ENCODE assay signal across 8 mouse cellular contexts in the genomic region with DNA sequence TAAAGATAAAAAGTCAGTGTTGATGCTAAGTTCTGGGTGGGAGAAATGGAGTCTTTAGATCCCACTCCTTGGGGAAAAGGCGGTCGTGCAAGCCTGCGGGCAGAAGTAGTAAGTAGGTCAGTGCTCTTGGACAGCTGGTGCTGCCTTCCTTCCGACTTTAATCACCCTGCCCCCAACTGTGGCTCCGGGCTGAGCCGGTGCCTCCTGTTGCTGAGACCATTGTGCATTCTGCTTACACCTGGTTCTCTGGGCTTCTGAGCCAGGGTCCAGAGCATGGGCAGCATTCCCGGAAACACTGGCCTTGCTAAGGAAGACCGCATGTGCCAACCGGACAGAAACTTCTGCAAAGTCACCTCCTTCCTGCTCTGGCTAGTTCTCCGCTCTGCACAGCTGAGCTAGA. TPM values are rescaled to one million over a fixed set of nuclear protein-coding genes. Genes with fewer than 3 reads are reported as not detected.
DNase-seq lines count a peak whose midpoint lies in the region; ATAC-seq and TF ChIP-seq lines count a peak whose summit lies in the region.

No protein-coding gene starts in this region.

- DNase-seq in lung, embryonic 14.5 days, result peak; percentile 36
- no peak for DNase-seq in lung, postnatal 36 days
- DNase-seq in cerebellum, postnatal 25 days, result peak; percentile 74 to 82
- no peak for DNase-seq in thymus, postnatal 14 days
- no peak for DNase-seq in testis, postnatal 14 days (ENCODE audit: low spot score)

- peaks cover 55% of the 10 kb centered on the region for H3K36me3 ChIP-seq in lung, embryonic 14.5 days (ENCODE audit: insufficient read depth)
- H3K36me3 ChIP-seq in heart, embryonic 12.5 days, result peaks cover 43% of the 10 kb centered on the region
- peaks cover 21% of the 10 kb centered on the region for H3K36me3 ChIP-seq in kidney, embryonic 16.5 days (ENCODE audit: insufficient read depth, low read length)
- H3K36me3 ChIP-seq in midbrain, embryonic 16.5 days (ENCODE audit: control insufficient read depth, insufficient read depth, low read length), result peaks cover 12% of the 10 kb centered on the region

- H3K9ac ChIP-seq in lung, embryonic 14.5 days, result peak overlapping the region; percentile 23; the same call in 1 of the 2 replicates
- H3K9ac ChIP-seq in heart, embryonic 12.5 days, result peak overlapping the region; percentile 51
- H3K9ac ChIP-seq in kidney, embryonic 16.5 days (replicated peaks; ENCODE audit: low read length), result no peak overlapping the region
- no peak overlapping the region for H3K9ac ChIP-seq in midbrain, embryonic 16.5 days (ENCODE audit: low read depth, low read length)

- H3K27me3 ChIP-seq in lung, embryonic 14.5 days (ENCODE audit: insufficient read depth, low read length), result no peaks in the 10 kb centered on the region
- no peaks in the 10 kb centered on the region for H3K27me3 ChIP-seq in heart, embryonic 12.5 days (replicated peaks)
- H3K27me3 ChIP-seq in kidney, embryonic 16.5 days (ENCODE audit: insufficient read depth, low read length), result no peaks in the 10 kb centered on the region
- no peaks in the 10 kb centered on the region for H3K27me3 ChIP-seq in midbrain, embryonic 16.5 days (ENCODE audit: control insufficient read depth, insufficient read depth, low read depth, low read length)

- H3K9me3 ChIP-seq in lung, embryonic 14.5 days (ENCODE audit: low read depth, low read length), result no peaks in the 10 kb centered on the region
- no peaks in the 10 kb centered on the region for H3K9me3 ChIP-seq in heart, embryonic 12.5 days (replicated peaks)
- no peaks in the 10 kb centered on the region for H3K9me3 ChIP-seq in kidney, embryonic 16.5 days (ENCODE audit: low read length)
- H3K9me3 ChIP-seq in midbrain, embryonic 16.5 days (replicated peaks; ENCODE audit: control insufficient read depth, low read length, poor library complexity, severe bottlenecking), result no peaks in the 10 kb centered on the region

- WGBS in lung, embryonic 14.5 days, result 54% methylated on average over 10 of the region's 10 CpGs
- 56% methylated on average over 10 of the region's 10 CpGs for WGBS in heart, embryonic 12.5 days
- 60% methylated on average over 10 of the region's 10 CpGs for WGBS in kidney, embryonic 16.5 days
- WGBS in midbrain, embryonic 16.5 days, result 35% methylated on average over 10 of the region's 10 CpGs

- ATAC-seq in lung, embryonic 14.5 days (ENCODE audit: insufficient read depth), result no peak
- no peak for ATAC-seq in heart, embryonic 12.5 days (ENCODE audit: insufficient number of reproducible peaks, low FRiP score)
- no peak for ATAC-seq in kidney, embryonic 16.5 days (ENCODE audit: low FRiP score, low TSS enrichment)
- ATAC-seq in midbrain, embryonic 16.5 days, result no peak

- no peak for TF ChIP-seq CTCF in lung, embryonic 14.5 days (IDR thresholded peaks at IDR 0.05; ENCODE audit: low read depth)

- H3K4me1 ChIP-seq in lung, embryonic 14.5 days (ENCODE audit: insufficient read depth), result peaks cover 13% of the 10 kb centered on the region; the same call in 1 of the 2 replicates
- peaks cover 69% of the 10 kb centered on the region for H3K4me1 ChIP-seq in heart, embryonic 12.5 days (replicated peaks)
- H3K4me1 ChIP-seq in kidney, embryonic 16.5 days (ENCODE audit: insufficient read depth, low read length), result peaks cover 61% of the 10 kb centered on the region
- H3K4me1 ChIP-seq in midbrain, embryonic 16.5 days (ENCODE audit: control insufficient read depth, insufficient read depth, low read length), result peaks cover 49% of the 10 kb centered on the region

- H3K27ac ChIP-seq in lung, embryonic 14.5 days (ENCODE audit: low read depth), result peak overlapping the region; percentile 68
- H3K27ac ChIP-seq in heart, embryonic 12.5 days (ENCODE audit: poor library complexity, severe bottlenecking), result peak overlapping the region; percentile 74
- peak overlapping the region; percentile 61 for H3K27ac ChIP-seq in kidney, embryonic 16.5 days (ENCODE audit: low read length)
- peak overlapping the region; percentile 36; the same call in 1 of the 2 replicates for H3K27ac ChIP-seq in midbrain, embryonic 16.5 days (ENCODE audit: low read length)

- peak overlapping the region; percentile 63 for H3K4me2 ChIP-seq in lung, embryonic 14.5 days
- peak overlapping the region; percentile 82 for H3K4me2 ChIP-seq in heart, embryonic 12.5 days
- H3K4me2 ChIP-seq in kidney, embryonic 16.5 days (replicated peaks; ENCODE audit: low read depth, low read length), result peak overlapping the region; percentile 80; the same call in 1 of the 2 replicates
- peak overlapping the region; percentile 82 for H3K4me2 ChIP-seq in midbrain, embryonic 16.5 days (ENCODE audit: low read length)

- peak overlapping the region; percentile 87; the same call in 1 of the 2 replicates for H3K4me3 ChIP-seq in lung, embryonic 14.5 days (ENCODE audit: low read depth, low read length)
- peak overlapping the region; percentile 89 for H3K4me3 ChIP-seq in heart, embryonic 12.5 days
- peak overlapping the region; percentile 15; the same call in 1 of the 2 replicates for H3K4me3 ChIP-seq in kidney, embryonic 16.5 days (ENCODE audit: low read length)
- no peak overlapping the region for H3K4me3 ChIP-seq in midbrain, embryonic 16.5 days (ENCODE audit: low read depth, low read length)

RNA-seq across cellular contexts. Expression of a gene that starts 4.3 kb away (rescaled TPM):
- 1,391 and 1,486 TPM in 2 replicates for polyA plus RNA-seq in lung, embryonic 14.5 days (2014; fragmentation: Nextera tagmentation; extraction: Ambion mirVana)
- 1,832 and 1,839 TPM in 2 replicates for polyA plus RNA-seq in heart, embryonic 12.5 days (2016; fragmentation: Nextera tagmentation; extraction: Ambion mirVana)
- 1,434 and 1,451 TPM in 2 replicates for polyA plus RNA-seq in kidney, embryonic 16.5 days (2015; fragmentation: Nextera tagmentation; extraction: Ambion mirVana)
- 962 and 996 TPM in 2 replicates for polyA plus RNA-seq in midbrain, embryonic 16.5 days (2015; fragmentation: Nextera tagmentation; extraction: Ambion mirVana)

RNA-seq across cellular contexts. Expression of a gene that starts 19.5 kb away (rescaled TPM):
- 3.1 and 4.6 TPM in 2 replicates for polyA plus RNA-seq in lung, embryonic 14.5 days (2014; fragmentation: Nextera tagmentation; extraction: Ambion mirVana)
- polyA plus RNA-seq in heart, embryonic 12.5 days (2016; fragmentation: Nextera tagmentation; extraction: Ambion mirVana), result 0.32 TPM in 1 of 2 replicates, not detected in the other
- polyA plus RNA-seq in kidney, embryonic 16.5 days (2015; fragmentation: Nextera tagmentation; extraction: Ambion mirVana), result 1.4 and 1.5 TPM in 2 replicates
- 5.1 and 6.1 TPM in 2 replicates for polyA plus RNA-seq in midbrain, embryonic 16.5 days (2015; fragmentation: Nextera tagmentation; extraction: Ambion mirVana)

RNA-seq across cellular contexts. Expression of a gene that starts 43.3 kb away (rescaled TPM):
- polyA plus RNA-seq in lung, embryonic 14.5 days (2014; fragmentation: Nextera tagmentation; extraction: Ambion mirVana), result 20.7 and 22.0 TPM in 2 replicates
- 19.5 and 20.0 TPM in 2 replicates for polyA plus RNA-seq in heart, embryonic 12.5 days (2016; fragmentation: Nextera tagmentation; extraction: Ambion mirVana)
- 23.6 and 30.0 TPM in 2 replicates for polyA plus RNA-seq in kidney, embryonic 16.5 days (2015; fragmentation: Nextera tagmentation; extraction: Ambion mirVana)
- 214 and 222 TPM in 2 replicates for polyA plus RNA-seq in midbrain, embryonic 16.5 days (2015; fragmentation: Nextera tagmentation; extraction: Ambion mirVana)

Comparison
In these comparisons a context has a peak if more than half of its experiments do, and no peak if none do; other contexts are left out.
1. DNase-seq: peak in lung, embryonic 14.5 days (single experiment) and cerebellum, postnatal 25 days (2 of 2); none in lung, postnatal 36 days (single experiment), thymus, postnatal 14 days (single experiment) and testis, postnatal 14 days (single experiment).
2. H3K9ac ChIP-seq: peak in lung, embryonic 14.5 days (single experiment) and heart, embryonic 12.5 days (single experiment); none in kidney, embryonic 16.5 days (single experiment) and midbrain, embryonic 16.5 days (single experiment).
3. Peak in every context shown above with its lines, with median percentiles within 50 percentile points of each other: H3K27ac ChIP-seq and H3K4me2 ChIP-seq.